Mouse (Mus musculus): ENCODE results near the gene Maz. TPM values are rescaled to one million over a fixed set of nuclear protein-coding genes. Genes with fewer than 3 reads are reported as not detected.

Gene Maz
- polyA plus RNA-seq, 1 experiment from 2014 or later: 21.3 TPM

DNA sequence TGATC is 10.6 kb downstream of the Maz start, which contains the start of gene Pagr1b:
TSS of gene Pagr1b (minus strand) at position 4 of the 5 bp plus-strand sequence.
- peak within 1 kb of the TSS; percentile 96 for H3K27ac ChIP-seq (replicated peaks)
- H3K9me3 ChIP-seq (ENCODE audit: control insufficient read depth, low read length): no peaks in the 10 kb centered on the region
- peak within 1 kb of the TSS; percentile 74 for H3K9ac ChIP-seq (ENCODE audit: low read length)
- DNase-seq (ENCODE audit: low spot score) (no peak), ATAC-seq (ENCODE audit: low FRiP score, low TSS enrichment) (no peak)
- TF ChIP-seq CTCF (IDR thresholded peaks at IDR 0.05; ENCODE audit: low read depth) (no peak), EP300 (optimal IDR thresholded peaks at IDR 0.05) (no peak)
- peak within 1 kb of the TSS; percentile 94 for H3K4me2 ChIP-seq (replicated peaks; ENCODE audit: low read depth)
- H3K4me3 ChIP-seq (ENCODE audit: low read depth, low read length): peak within 1 kb of the TSS; percentile 66
- H3K36me3 ChIP-seq (ENCODE audit: control insufficient read depth, insufficient read depth, low read length): no peaks in the 10 kb centered on the region
- no peaks in the 10 kb centered on the region for H3K27me3 ChIP-seq (ENCODE audit: control insufficient read depth, insufficient read depth, low read length)
- peaks cover 4% of the 10 kb centered on the region; the same call in 1 of the 2 replicates for H3K4me1 ChIP-seq (replicated peaks; ENCODE audit: control insufficient read depth, insufficient read depth)

- peak overlapping the region; percentile 66 for H3K4me3 ChIP-seq (ENCODE audit: low read depth, low read length)
- no peaks in the 10 kb centered on the region for H3K9me3 ChIP-seq (ENCODE audit: control insufficient read depth, low read length)
- H3K9ac ChIP-seq (ENCODE audit: low read length): peak overlapping the region; percentile 74
- H3K36me3 ChIP-seq (ENCODE audit: control insufficient read depth, insufficient read depth, low read length): no peaks in the 10 kb centered on the region
- no peak for TF ChIP-seq CTCF (IDR thresholded peaks at IDR 0.05; ENCODE audit: low read depth)
- TF ChIP-seq EP300 (optimal IDR thresholded peaks at IDR 0.05): no peak
- under 1% methylated on average over 10 of the region's 10 CpGs for WGBS
- DNase-seq (ENCODE audit: low spot score): peak; percentile 52
- no peaks in the 10 kb centered on the region for H3K27me3 ChIP-seq (ENCODE audit: control insufficient read depth, insufficient read depth, low read length)
- H3K4me1 ChIP-seq (replicated peaks; ENCODE audit: control insufficient read depth, insufficient read depth): peaks cover 4% of the 10 kb centered on the region; the same call in 1 of the 2 replicates
- H3K4me2 ChIP-seq (replicated peaks; ENCODE audit: low read depth): peak overlapping the region; percentile 94
- H3K27ac ChIP-seq (replicated peaks): peak overlapping the region; percentile 96
- peak; percentile 0; the same call in 1 of the 2 replicates for ATAC-seq (ENCODE audit: low FRiP score, low TSS enrichment)
These were observed 10.8 kb downstream of the Maz start for GRCm38 (mm10) chr7:127016081-127016480.

DNA sequence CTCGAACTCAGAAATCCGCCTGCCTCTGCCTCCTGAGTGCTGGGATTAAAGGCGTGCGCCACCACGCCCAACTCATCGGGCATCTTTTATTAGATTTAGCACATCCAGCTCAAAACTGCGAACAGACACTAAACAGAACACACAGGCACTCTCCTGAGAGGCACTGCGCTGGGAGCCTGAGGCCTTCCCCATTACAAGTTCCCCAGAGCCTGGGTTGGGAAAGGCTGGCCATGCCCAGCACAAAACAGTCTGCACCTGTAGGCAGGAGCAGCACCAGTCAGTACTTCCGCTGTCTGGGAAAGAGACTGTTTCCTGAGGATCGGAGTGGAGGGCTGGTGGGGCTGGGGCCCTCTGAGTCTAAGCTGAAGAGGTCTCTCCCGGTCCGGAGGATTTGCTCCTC is 11.8 kb downstream of the Maz start:
- H3K4me3 ChIP-seq (ENCODE audit: low read depth, low read length): no peak overlapping the region

GRCm38 (mm10) chr7:127014320-127014719 is 12.5 kb downstream of the Maz start, which contains the start of gene Mvp:
Gene Mvp (minus strand): TSS chr7:127014621.
- H3K9ac ChIP-seq (ENCODE audit: low read length): peak within 1 kb of the TSS; percentile 67
- peak; percentile 81 for DNase-seq (ENCODE audit: low spot score)
- 16% methylated on average over 11 of the region's 11 CpGs for WGBS
- peak within 1 kb of the TSS; percentile 69 for H3K27ac ChIP-seq (replicated peaks)
- peaks cover 4% of the 10 kb centered on the region; the same call in 1 of the 2 replicates for H3K4me1 ChIP-seq (replicated peaks; ENCODE audit: control insufficient read depth, insufficient read depth)
- TF ChIP-seq EP300 (optimal IDR thresholded peaks at IDR 0.05): no peak
- TF ChIP-seq CTCF (IDR thresholded peaks at IDR 0.05; ENCODE audit: low read depth): no peak
- peak within 1 kb of the TSS; percentile 64 for H3K4me2 ChIP-seq (replicated peaks; ENCODE audit: low read depth)
- no peaks in the 10 kb centered on the region for H3K9me3 ChIP-seq (ENCODE audit: control insufficient read depth, low read length)
- peak within 1 kb of the TSS; percentile 55 for H3K4me3 ChIP-seq (ENCODE audit: low read depth, low read length)
- no peaks in the 10 kb centered on the region for H3K27me3 ChIP-seq (ENCODE audit: control insufficient read depth, insufficient read depth, low read length)
- no peaks in the 10 kb centered on the region for H3K36me3 ChIP-seq (ENCODE audit: control insufficient read depth, insufficient read depth, low read length)
- ATAC-seq (ENCODE audit: low FRiP score, low TSS enrichment): 0 out of 2 replicates have a peak, but pooled peaks have one; percentile 28

More for the DNA sequence above, 11.8 kb downstream of the Maz start:
- H3K9me3 ChIP-seq (ENCODE audit: control insufficient read depth, low read length): no peaks in the 10 kb centered on the region
- no peaks in the 10 kb centered on the region for H3K27me3 ChIP-seq (ENCODE audit: control insufficient read depth, insufficient read depth, low read length)
- no peak overlapping the region for H3K4me2 ChIP-seq (replicated peaks; ENCODE audit: low read depth)
- peaks cover 4% of the 10 kb centered on the region; the same call in 1 of the 2 replicates for H3K4me1 ChIP-seq (replicated peaks; ENCODE audit: control insufficient read depth, insufficient read depth)
- no peak overlapping the region for H3K9ac ChIP-seq (ENCODE audit: low read length)
- no peak for TF ChIP-seq EP300 (optimal IDR thresholded peaks at IDR 0.05)
- no peak for TF ChIP-seq CTCF (IDR thresholded peaks at IDR 0.05; ENCODE audit: low read depth)
- 88% methylated on average over 12 of the region's 12 CpGs for WGBS
- DNase-seq (ENCODE audit: low spot score) (no peak), ATAC-seq (ENCODE audit: low FRiP score, low TSS enrichment) (no peak)
- 0 out of 2 replicates have a peak overlapping the region, but pooled peaks have one; percentile 24 for H3K27ac ChIP-seq (replicated peaks)
- no peaks in the 10 kb centered on the region for H3K36me3 ChIP-seq (ENCODE audit: control insufficient read depth, insufficient read depth, low read length)

- WGBS: 90% methylated on average over 6 of the region's 6 CpGs
- Histone ChIP-seq H3K4me1 (replicated peaks; ENCODE audit: control insufficient read depth, insufficient read depth) (0 out of 2 replicates have a peak, but pooled peaks cover 7% of the 10 kb centered on the region), H3K4me3 (ENCODE audit: low read depth, low read length) (peak overlapping the region; percentile 55), H3K4me2 (replicated peaks; ENCODE audit: low read depth) (peak overlapping the region; percentile 64), H3K27me3 (ENCODE audit: control insufficient read depth, insufficient read depth, low read length) (no peaks in the 10 kb centered on the region), H3K9me3 (ENCODE audit: control insufficient read depth, low read length) (no peaks in the 10 kb centered on the region), H3K9ac (ENCODE audit: low read length) (no peak overlapping the region), H3K36me3 (ENCODE audit: control insufficient read depth, insufficient read depth, low read length) (no peaks in the 10 kb centered on the region), H3K27ac (replicated peaks) (peak overlapping the region; percentile 35; the same call in 1 of the 2 replicates)
- no peak for ATAC-seq (ENCODE audit: low FRiP score, low TSS enrichment)
- TF ChIP-seq EP300 (optimal IDR thresholded peaks at IDR 0.05) (no peak), CTCF (IDR thresholded peaks at IDR 0.05; ENCODE audit: low read depth) (no peak)
- DNase-seq (ENCODE audit: low spot score): no peak
These were observed 13.5 kb downstream of the Maz start for GRCm38 (mm10) chr7:127013385-127013784.

DNA sequence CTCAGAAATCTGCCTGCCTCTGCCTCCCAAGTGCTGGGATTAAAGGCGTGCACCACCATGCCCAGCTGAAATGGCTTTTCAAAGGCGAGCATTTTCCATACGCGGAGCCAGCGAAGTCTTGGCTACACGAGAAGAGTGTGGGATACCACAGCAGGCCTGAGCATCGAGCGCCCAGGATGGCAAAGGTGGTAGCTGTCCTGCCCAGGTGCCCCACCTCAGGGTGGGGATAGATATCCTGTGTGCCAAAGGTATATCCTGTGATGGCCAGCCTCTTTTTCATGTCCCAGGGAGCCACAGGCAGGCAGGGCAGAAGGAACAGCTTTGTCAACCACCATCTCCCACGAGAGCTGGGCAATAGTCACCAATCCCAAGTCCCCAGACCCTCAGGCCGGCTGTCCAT is 14.0 kb downstream of the Maz start:
- DNase-seq (ENCODE audit: low spot score) (no peak), ATAC-seq (ENCODE audit: low FRiP score, low TSS enrichment) (no peak)
- Histone ChIP-seq H3K4me3 (ENCODE audit: low read depth, low read length) (no peak overlapping the region), H3K27me3 (ENCODE audit: control insufficient read depth, insufficient read depth, low read length) (no peaks in the 10 kb centered on the region), H3K27ac (replicated peaks) (peak overlapping the region; percentile 35; the same call in 1 of the 2 replicates), H3K36me3 (ENCODE audit: control insufficient read depth, insufficient read depth, low read length) (no peaks in the 10 kb centered on the region), H3K9me3 (ENCODE audit: control insufficient read depth, low read length) (no peaks in the 10 kb centered on the region), H3K9ac (ENCODE audit: low read length) (no peak overlapping the region), H3K4me2 (replicated peaks; ENCODE audit: low read depth) (no peak overlapping the region), H3K4me1 (replicated peaks; ENCODE audit: control insufficient read depth, insufficient read depth) (0 out of 2 replicates have a peak, but pooled peaks cover 10% of the 10 kb centered on the region)
- WGBS: 93% methylated on average over 10 of the region's 10 CpGs
- no peak for TF ChIP-seq EP300 (optimal IDR thresholded peaks at IDR 0.05)

Measured in stomach, postnatal 0 days (tissue).